Mouse (Mus musculus) intestine, embryonic 14.5 days (tissue): ENCODE measurements at regions not wholly inside any gene's neighbourhood (a gene's known extent, or its start where the extent isn't known, plus 50 kb on each side); places are given as distances from the start of the nearest gene placed in this dataset.

Source experiments
- ATAC-seq: fragments of 200-750 bp; cut with Nextera tagmentation; replicated peaks from 2 replicates; pipeline ENCODE4 v1.8.0; 2017; ENCODE audit warnings: low read depth, moderate number of reproducible peaks, moderate TSS enrichment, moderate library complexity; ENCODE audit not compliant: low FRiP score, low TSS enrichment
- DNase-seq: peaks from one replicate; pipeline ENCODE4 v3.0.0-alpha.2; 2018; ENCODE audit warnings: low spot score
- H3K27ac ChIP-seq: fragments of 300-500 bp; sonication (generic); 2 replicates; pipeline ENCODE4 v1.5.1; 2014; ENCODE audit warnings: low read depth, mild to moderate bottlenecking, control low read depth
- H3K27me3 ChIP-seq: fragments of 300-500 bp; sonication (generic); replicated peaks from 2 replicates; pipeline ENCODE4 v1.6.1; 2014; ENCODE audit warnings: low read length, control low read depth; ENCODE audit not compliant: control insufficient read depth, insufficient read depth
- H3K36me3 ChIP-seq: fragments of 300-500 bp; sonication (generic); 2 replicates; pipeline ENCODE4 v1.6.1; 2014; ENCODE audit warnings: low read length, control low read depth; ENCODE audit not compliant: control insufficient read depth, insufficient read depth
- H3K4me1 ChIP-seq: fragments of 300-500 bp; sonication (generic); replicated peaks from 2 replicates; pipeline ENCODE4 v1.6.1; 2014; ENCODE audit warnings: low read length, control low read depth, mixed read lengths; ENCODE audit not compliant: control insufficient read depth, insufficient read depth
- H3K4me2 ChIP-seq: fragments of 300-500 bp; sonication (generic); 2 replicates; pipeline ENCODE4 v1.6.1; 2014; ENCODE audit warnings: low read length
- H3K4me3 ChIP-seq: fragments of 300-500 bp; sonication (generic); 2 replicates; pipeline ENCODE4 v1.5.1; 2014; ENCODE audit warnings: low read depth, low read length, control low read depth, mixed read lengths
- H3K9ac ChIP-seq: fragments of 300-500 bp; sonication (generic); 2 replicates; pipeline ENCODE4 v1.6.1; 2014; ENCODE audit warnings: mild to moderate bottlenecking, low read length
- H3K9me3 ChIP-seq: fragments of 300-500 bp; sonication (generic); 2 replicates; pipeline ENCODE4 v1.6.1; 2016; ENCODE audit warnings: low read length, control low read depth; ENCODE audit not compliant: control insufficient read depth
- WGBS: fragments of 180-500 bp; shearing (Covaris S2); extraction: QIAGEN DNeasy Blood & Tissue Kit; methylation state at CpG from one replicate; pipeline ENCODE4 v1.1.7; 2014; 5-methylcytosine and 5-hydroxymethylcytosine counted together

DNA sequence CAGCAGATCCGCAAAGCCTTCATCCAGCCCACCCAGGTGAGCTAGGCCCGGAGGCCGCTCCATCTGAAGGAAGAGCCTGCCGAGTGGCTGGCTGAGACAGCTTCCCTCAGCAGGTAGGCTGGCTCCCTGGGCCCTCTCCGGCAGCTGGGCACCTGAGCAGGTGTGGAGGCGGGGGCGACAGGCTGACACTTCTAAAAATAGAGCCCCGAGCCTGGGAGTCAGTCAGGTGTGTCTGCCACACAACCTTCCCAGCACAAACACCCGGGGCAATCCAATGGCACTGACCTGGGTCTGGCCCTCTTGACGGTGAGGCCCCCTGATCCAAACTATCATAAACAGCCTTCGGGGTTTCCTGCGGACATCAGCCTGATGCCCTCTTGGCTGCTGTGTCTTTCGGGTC lies 58.5 kb downstream of the Zfp36l2 start:
- H3K27ac ChIP-seq, result no peak overlapping the region
- no peak overlapping the region for H3K9ac ChIP-seq
- no peaks in the 10 kb centered on the region for H3K27me3 ChIP-seq
- 66% methylated on average over 13 of the region's 13 CpGs for WGBS
- no peaks in the 10 kb centered on the region for H3K36me3 ChIP-seq
- no peak overlapping the region for H3K4me2 ChIP-seq
- no peaks in the 10 kb centered on the region; the same call in 1 of the 2 replicates for H3K4me1 ChIP-seq
- no peak for ATAC-seq
- DNase-seq, result no peak
- no peaks in the 10 kb centered on the region for H3K9me3 ChIP-seq
- no peak overlapping the region for H3K4me3 ChIP-seq

- Histone ChIP-seq H3K4me1 (no peaks in the 10 kb centered on the region; the same call in 1 of the 2 replicates), H3K27me3 (no peaks in the 10 kb centered on the region), H3K9me3 (no peaks in the 10 kb centered on the region), H3K4me2 (no peak overlapping the region), H3K36me3 (no peaks in the 10 kb centered on the region), H3K9ac (no peak overlapping the region), H3K27ac (no peak overlapping the region), H3K4me3 (no peak overlapping the region)
- 75% methylated on average over 5 of the region's 5 CpGs for whole genome bisulfite sequencing
- ATAC-seq, result no peak
- no peak for DNase-seq
Observed at GRCm38 (mm10) chr17:84128262-84128661, 59.5 kb downstream of the Zfp36l2 start.

DNA sequence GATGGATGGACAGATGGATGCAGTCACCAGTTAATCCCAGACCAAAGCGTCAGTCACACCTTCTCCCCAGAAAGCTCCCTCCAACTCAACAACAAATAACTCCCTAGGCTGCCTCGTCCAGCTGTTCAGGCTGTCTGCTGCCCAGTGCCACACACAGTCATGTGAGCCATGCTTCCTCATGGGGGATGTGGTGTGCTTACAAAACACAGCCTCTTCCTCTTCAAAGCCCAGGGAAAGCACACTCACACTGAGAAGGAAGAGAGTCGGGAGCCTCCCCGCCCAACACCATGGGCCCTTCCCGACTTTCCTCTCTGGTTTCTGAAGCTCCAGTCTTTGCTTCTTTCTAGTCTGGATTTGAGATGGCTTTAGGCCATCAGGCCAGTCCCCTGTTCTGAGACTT lies 61.6 kb downstream of the Zfp36l2 start:
- no peak overlapping the region for H3K9ac ChIP-seq
- 58% methylated on average over 5 of the region's 5 CpGs for WGBS
- H3K36me3 ChIP-seq, result no peaks in the 10 kb centered on the region
- H3K4me3 ChIP-seq, result no peak overlapping the region
- no peaks in the 10 kb centered on the region; the same call in 1 of the 2 replicates for H3K4me1 ChIP-seq
- DNase-seq (no peak), ATAC-seq (no peak)
- no peaks in the 10 kb centered on the region for H3K9me3 ChIP-seq
- H3K27me3 ChIP-seq, result no peaks in the 10 kb centered on the region
- H3K27ac ChIP-seq, result no peak overlapping the region
- no peak overlapping the region for H3K4me2 ChIP-seq

GRCm38 (mm10) chr17:84123161-84123560 lies 64.6 kb downstream of the Zfp36l2 start:
- ATAC-seq (no peak), DNase-seq (no peak)
- Histone ChIP-seq H3K4me2 (no peak overlapping the region), H3K27ac (no peak overlapping the region), H3K9ac (no peak overlapping the region), H3K4me3 (no peak overlapping the region), H3K27me3 (no peaks in the 10 kb centered on the region), H3K4me1 (peaks cover 2% of the 10 kb centered on the region; the same call in 1 of the 2 replicates), H3K36me3 (no peaks in the 10 kb centered on the region), H3K9me3 (no peaks in the 10 kb centered on the region)
- 70% methylated on average over 2 of the region's 2 CpGs for WGBS

- no peak for DNase-seq
- no peaks in the 10 kb centered on the region for H3K9me3 ChIP-seq
- H3K27me3 ChIP-seq, result no peaks in the 10 kb centered on the region
- WGBS, result 76% methylated on average over 6 of the region's 6 CpGs
- no peak overlapping the region for H3K4me2 ChIP-seq
- peaks cover 6% of the 10 kb centered on the region; the same call in 1 of the 2 replicates for H3K4me1 ChIP-seq
- H3K4me3 ChIP-seq, result no peak overlapping the region
- no peak for ATAC-seq
- no peak overlapping the region for H3K9ac ChIP-seq
- H3K27ac ChIP-seq, result no peak overlapping the region
- no peaks in the 10 kb centered on the region for H3K36me3 ChIP-seq
Observed at GRCm38 (mm10) chr17:84122486-84123131, 65.1 kb downstream of the Zfp36l2 start.

- no peak for DNase-seq
- no peaks in the 10 kb centered on the region for H3K9me3 ChIP-seq
- no peak overlapping the region for H3K4me2 ChIP-seq
- no peak overlapping the region for H3K9ac ChIP-seq
- 78% methylated on average over 6 of the region's 6 CpGs for WGBS
- H3K4me3 ChIP-seq, result no peak overlapping the region
- no peak for ATAC-seq
- no peaks in the 10 kb centered on the region for H3K27me3 ChIP-seq
- no peak overlapping the region for H3K27ac ChIP-seq
- H3K4me1 ChIP-seq, result peaks cover 8% of the 10 kb centered on the region; the same call in 1 of the 2 replicates
- no peaks in the 10 kb centered on the region for H3K36me3 ChIP-seq
Observed at GRCm38 (mm10) chr17:84121291-84121690, 66.5 kb downstream of the Zfp36l2 start.

DNA sequence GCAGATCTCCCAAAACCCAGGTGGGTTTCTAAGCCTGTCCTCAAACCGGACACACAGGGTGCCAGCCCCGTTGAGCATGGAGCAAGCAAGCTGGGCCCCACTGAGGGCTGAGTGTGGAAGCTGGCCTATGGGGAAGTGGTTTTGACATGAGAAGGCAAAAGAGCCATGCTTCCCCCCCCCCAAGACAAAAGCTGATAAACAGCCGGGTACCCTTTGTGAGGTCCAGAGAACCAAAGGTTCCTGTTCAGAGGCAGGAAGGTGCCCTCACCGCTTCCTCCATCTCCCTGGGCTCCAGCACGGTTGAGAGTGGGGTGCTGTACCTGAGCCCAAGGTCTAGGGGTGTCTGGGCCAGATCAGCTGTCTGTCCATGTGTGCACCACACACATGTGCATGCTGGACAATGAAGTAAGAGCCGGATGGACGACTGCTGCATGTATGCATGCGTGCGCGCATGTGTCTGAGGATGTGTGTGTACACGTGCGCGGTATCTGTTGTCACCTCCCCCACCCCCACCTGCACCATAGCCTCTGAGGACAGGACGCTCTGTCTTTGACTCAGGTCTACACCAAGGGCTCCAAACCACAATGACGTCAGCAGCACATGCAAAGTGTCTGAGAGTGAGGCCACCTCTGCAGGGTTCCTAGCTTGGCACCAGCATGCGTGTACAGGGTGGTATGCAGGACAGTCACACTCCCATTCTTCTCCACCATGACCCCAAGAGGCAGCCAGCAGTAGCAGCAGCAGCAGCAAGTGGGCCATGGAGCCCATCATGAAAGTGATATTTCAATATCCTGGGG lies 68.3 kb downstream of the Zfp36l2 start:
- no peak for DNase-seq
- Histone ChIP-seq H3K27ac (no peak overlapping the region), H3K36me3 (no peaks in the 10 kb centered on the region), H3K9ac (no peak overlapping the region), H3K4me1 (peaks cover 14% of the 10 kb centered on the region; the same call in 1 of the 2 replicates), H3K27me3 (no peaks in the 10 kb centered on the region), H3K9me3 (no peaks in the 10 kb centered on the region), H3K4me2 (no peak overlapping the region), H3K4me3 (no peak overlapping the region)
- WGBS, result 91% methylated on average over 16 of the region's 16 CpGs
- ATAC-seq, result no peak

GRCm38 (mm10) chr17:84118781-84119180 lies 69.0 kb downstream of the Zfp36l2 start:
- DNase-seq (no peak), ATAC-seq (no peak)
- Histone ChIP-seq H3K9ac (no peak overlapping the region), H3K4me3 (no peak overlapping the region), H3K27me3 (no peaks in the 10 kb centered on the region), H3K4me1 (peaks cover 18% of the 10 kb centered on the region), H3K9me3 (no peaks in the 10 kb centered on the region), H3K36me3 (no peaks in the 10 kb centered on the region), H3K27ac (no peak overlapping the region), H3K4me2 (no peak overlapping the region)
- WGBS, result 33% methylated on average over 1 of the region's 1 CpGs
